Mouse (Mus musculus): ENCODE data around the gene Tspan9. TPM values are rescaled to one million over a fixed set of nuclear protein-coding genes. Genes with fewer than 3 reads are reported as not detected.

Tspan9 gene
- polyA plus RNA-seq, 1 experiment from 2014 or later, result 177 TPM

DNA sequence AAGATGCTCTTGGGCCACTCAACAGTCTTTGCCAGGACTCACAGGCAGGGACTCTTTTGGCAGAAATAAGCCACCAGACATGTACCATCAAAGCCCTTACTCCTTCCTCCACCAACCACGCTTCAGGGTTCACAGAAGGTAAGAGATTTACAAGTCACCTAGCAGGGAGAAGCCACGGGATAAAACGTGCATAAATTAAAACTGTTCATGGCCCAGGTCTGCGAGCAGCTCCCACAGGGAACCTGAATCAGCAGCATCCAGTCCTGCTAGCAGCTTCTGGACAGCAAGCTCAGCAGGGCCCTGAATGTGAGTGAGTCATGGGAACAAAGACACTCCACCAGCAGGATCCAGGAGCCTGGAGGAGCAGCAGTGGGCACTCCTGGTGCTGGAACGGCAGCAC, 7.9 kb downstream of the Tspan9 start:
- Histone ChIP-seq H3K4me3 (replicated peaks; ENCODE audit: low read length) (no peak overlapping the region), H3K36me3 (ENCODE audit: control insufficient read depth, insufficient read depth, low read length) (no peaks in the 10 kb centered on the region), H3K27me3 (ENCODE audit: control insufficient read depth, insufficient read depth, low read length) (no peaks in the 10 kb centered on the region), H3K4me2 (ENCODE audit: low read depth, low read length) (no peak overlapping the region), H3K4me1 (ENCODE audit: control insufficient read depth, insufficient read depth, low read length) (peaks cover 39% of the 10 kb centered on the region), H3K9me3 (replicated peaks; ENCODE audit: control insufficient read depth, low read length) (no peaks in the 10 kb centered on the region), H3K27ac (ENCODE audit: low read length) (peak overlapping the region; percentile 25), H3K9ac (ENCODE audit: low read length) (no peak overlapping the region)
- WGBS, result 56% methylated on average over 5 of the region's 5 CpGs
- ATAC-seq (ENCODE audit: insufficient read depth, low FRiP score), result no peak

DNA sequence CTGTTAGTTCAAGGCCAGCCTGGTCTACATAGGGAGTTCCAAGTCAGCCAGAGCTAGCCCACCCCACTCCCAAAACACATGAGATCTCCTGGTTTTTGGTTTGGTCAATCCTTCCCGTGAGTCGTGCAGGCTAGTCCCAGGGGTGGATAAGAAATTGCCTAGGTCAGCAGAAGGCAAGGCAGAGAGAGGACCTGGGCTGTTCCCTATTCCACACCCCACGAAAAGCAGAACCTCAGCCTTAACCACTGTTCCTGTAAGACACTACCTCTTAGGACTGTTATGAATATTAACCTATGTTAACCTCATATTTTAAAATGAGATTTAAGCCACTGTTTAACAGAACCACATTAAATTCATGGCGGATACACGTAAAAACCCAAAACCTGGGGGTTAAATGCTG, 8.4 kb downstream of the Tspan9 start:
- H3K27ac ChIP-seq (ENCODE audit: low read length), result peak overlapping the region; percentile 82
- peaks cover 39% of the 10 kb centered on the region for H3K4me1 ChIP-seq (ENCODE audit: control insufficient read depth, insufficient read depth, low read length)
- ATAC-seq (ENCODE audit: insufficient read depth, low FRiP score), result no peak
- WGBS, result 76% methylated on average over 5 of the region's 5 CpGs
- no peaks in the 10 kb centered on the region for H3K9me3 ChIP-seq (replicated peaks; ENCODE audit: control insufficient read depth, low read length)
- no peak overlapping the region for H3K4me3 ChIP-seq (replicated peaks; ENCODE audit: low read length)
- H3K27me3 ChIP-seq (ENCODE audit: control insufficient read depth, insufficient read depth, low read length), result no peaks in the 10 kb centered on the region
- no peaks in the 10 kb centered on the region for H3K36me3 ChIP-seq (ENCODE audit: control insufficient read depth, insufficient read depth, low read length)
- no peak overlapping the region for H3K4me2 ChIP-seq (ENCODE audit: low read depth, low read length)
- no peak overlapping the region for H3K9ac ChIP-seq (ENCODE audit: low read length)

DNA sequence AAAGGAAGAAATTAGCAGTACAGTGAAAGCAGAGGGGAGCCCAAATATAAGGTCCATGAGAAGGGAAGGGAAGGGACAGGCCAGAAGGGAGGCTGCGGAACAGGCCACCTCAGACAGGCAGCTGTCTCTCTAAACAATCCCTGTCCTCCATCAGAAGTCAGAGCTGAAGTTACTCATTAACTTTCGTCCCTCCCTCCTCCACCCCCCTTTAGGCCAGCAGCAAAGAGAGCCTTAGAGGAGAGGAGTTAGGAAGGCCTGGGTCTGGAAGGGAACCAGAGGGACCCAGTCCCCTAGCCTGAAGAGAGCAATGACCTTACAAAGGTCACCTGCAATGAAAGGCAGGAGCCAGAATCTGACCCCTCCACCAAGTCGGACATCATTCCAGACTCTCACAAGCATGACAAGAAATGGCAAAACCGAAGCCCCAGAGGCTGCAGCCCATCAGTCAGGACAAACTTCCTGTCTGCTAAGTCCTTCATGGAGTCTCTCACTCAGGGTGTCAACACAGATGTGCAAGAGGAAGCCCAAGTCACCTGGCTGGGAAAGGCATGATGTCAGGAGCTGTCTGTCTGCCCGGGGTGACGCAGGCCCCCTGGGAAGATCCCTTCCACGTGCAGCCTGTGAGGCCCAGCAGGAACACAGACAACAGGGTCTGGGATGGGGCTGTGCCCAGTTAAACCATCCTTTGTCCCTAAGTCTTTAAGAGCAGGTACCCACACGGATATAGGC, 9.0 kb downstream of the Tspan9 start:
- peak overlapping the region; percentile 82 for H3K27ac ChIP-seq (ENCODE audit: low read length)
- 29% methylated on average over 8 of the region's 8 CpGs for WGBS
- no peak overlapping the region for H3K4me3 ChIP-seq (replicated peaks; ENCODE audit: low read length)
- no peak overlapping the region for H3K4me2 ChIP-seq (ENCODE audit: low read depth, low read length)
- peak; percentile 51; the same call in 1 of the 2 replicates for ATAC-seq (ENCODE audit: insufficient read depth, low FRiP score)
- peaks cover 39% of the 10 kb centered on the region for H3K4me1 ChIP-seq (ENCODE audit: control insufficient read depth, insufficient read depth, low read length)
- H3K36me3 ChIP-seq (ENCODE audit: control insufficient read depth, insufficient read depth, low read length), result no peaks in the 10 kb centered on the region
- H3K27me3 ChIP-seq (ENCODE audit: control insufficient read depth, insufficient read depth, low read length), result no peaks in the 10 kb centered on the region
- no peaks in the 10 kb centered on the region for H3K9me3 ChIP-seq (replicated peaks; ENCODE audit: control insufficient read depth, low read length)
- peak overlapping the region; percentile 50 for H3K9ac ChIP-seq (ENCODE audit: low read length)

DNA sequence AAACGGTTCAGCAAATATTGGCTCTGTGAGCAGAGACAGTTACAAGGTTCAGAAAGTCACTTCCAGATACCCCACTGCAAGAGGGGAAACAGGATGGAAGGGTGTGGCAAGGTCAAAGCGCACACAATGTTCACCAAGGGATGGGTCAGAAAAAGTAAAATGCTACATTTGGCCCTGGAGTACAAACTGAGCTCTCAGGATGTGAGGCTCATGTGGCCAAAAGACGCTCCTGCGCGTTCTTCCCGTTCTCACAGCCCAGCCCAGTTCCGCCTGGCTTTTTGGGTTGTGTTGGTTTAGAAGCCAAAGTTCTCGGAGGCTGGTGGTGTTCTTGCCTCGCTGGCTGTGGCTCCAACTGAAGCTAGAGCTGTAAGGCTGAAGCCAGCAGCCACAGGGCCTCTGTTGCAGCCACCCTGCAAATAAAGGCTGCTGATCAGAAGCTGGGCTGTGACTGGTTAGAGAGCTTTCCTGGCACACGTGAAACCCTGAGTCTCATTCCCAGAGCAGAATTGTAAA, 9.7 kb downstream of the Tspan9 start:
- Histone ChIP-seq H3K27me3 (ENCODE audit: control insufficient read depth, insufficient read depth, low read length) (no peaks in the 10 kb centered on the region), H3K4me3 (replicated peaks; ENCODE audit: low read length) (no peak overlapping the region), H3K9me3 (replicated peaks; ENCODE audit: control insufficient read depth, low read length) (no peaks in the 10 kb centered on the region), H3K9ac (ENCODE audit: low read length) (peak overlapping the region; percentile 50), H3K4me2 (ENCODE audit: low read depth, low read length) (no peak overlapping the region), H3K27ac (ENCODE audit: low read length) (peak overlapping the region; percentile 82), H3K36me3 (ENCODE audit: control insufficient read depth, insufficient read depth, low read length) (no peaks in the 10 kb centered on the region), H3K4me1 (ENCODE audit: control insufficient read depth, insufficient read depth, low read length) (peaks cover 39% of the 10 kb centered on the region)
- ATAC-seq (ENCODE audit: insufficient read depth, low FRiP score), result no peak
- 53% methylated on average over 10 of the region's 10 CpGs for WGBS

DNA sequence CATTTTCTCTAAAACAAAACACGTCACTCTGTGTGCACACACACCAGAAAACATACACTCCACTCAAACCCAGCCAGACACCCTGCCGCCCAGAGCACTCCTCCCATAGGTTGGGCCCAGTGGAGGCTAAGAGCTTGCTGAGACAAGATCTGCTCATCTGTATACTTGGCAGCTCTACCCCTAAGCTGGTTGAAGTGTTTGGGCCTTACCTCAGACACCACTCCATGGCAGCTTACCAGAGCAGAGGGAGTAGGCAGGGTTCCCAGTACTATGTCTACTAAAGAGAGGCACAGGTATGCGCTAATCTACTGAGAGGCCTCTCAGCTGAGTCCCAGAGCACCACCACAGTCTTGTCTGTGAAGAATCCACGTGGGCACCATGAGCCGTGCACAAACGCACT, 10.8 kb downstream of the Tspan9 start:
- Histone ChIP-seq H3K9me3 (replicated peaks; ENCODE audit: control insufficient read depth, low read length) (no peaks in the 10 kb centered on the region), H3K9ac (ENCODE audit: low read length) (no peak overlapping the region), H3K27ac (ENCODE audit: low read length) (peak overlapping the region; percentile 61), H3K4me1 (ENCODE audit: control insufficient read depth, insufficient read depth, low read length) (peaks cover 39% of the 10 kb centered on the region), H3K36me3 (ENCODE audit: control insufficient read depth, insufficient read depth, low read length) (no peaks in the 10 kb centered on the region), H3K4me2 (ENCODE audit: low read depth, low read length) (no peak overlapping the region), H3K4me3 (replicated peaks; ENCODE audit: low read length) (no peak overlapping the region), H3K27me3 (ENCODE audit: control insufficient read depth, insufficient read depth, low read length) (no peaks in the 10 kb centered on the region)
- 72% methylated on average over 6 of the region's 6 CpGs for whole genome bisulfite sequencing
- ATAC-seq (ENCODE audit: insufficient read depth, low FRiP score), result peak; percentile 63; the same call in 1 of the 2 replicates

DNA sequence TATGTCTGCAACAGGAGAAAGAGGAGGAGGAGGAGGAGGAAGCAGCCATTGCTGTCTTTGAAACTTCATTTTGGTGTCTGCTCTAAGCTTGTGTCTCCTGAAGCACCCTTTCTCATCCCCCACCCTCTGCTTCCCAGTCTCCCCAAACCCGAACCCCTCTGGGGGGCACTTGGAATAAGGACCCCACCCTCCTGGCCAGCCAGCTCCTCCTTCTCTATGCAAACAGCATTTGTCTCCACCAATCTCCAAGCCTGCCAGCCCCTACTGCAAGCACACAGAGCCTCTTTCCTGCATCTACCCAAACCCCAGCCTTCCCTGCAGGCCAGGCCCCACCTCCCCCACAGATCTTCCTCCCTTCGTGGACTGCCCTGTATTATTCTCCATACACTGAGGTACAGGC, 12.0 kb downstream of the Tspan9 start:
- no peak overlapping the region for H3K27ac ChIP-seq (ENCODE audit: low read length)
- no peaks in the 10 kb centered on the region for H3K9me3 ChIP-seq (replicated peaks; ENCODE audit: control insufficient read depth, low read length)
- peaks cover 36% of the 10 kb centered on the region for H3K4me1 ChIP-seq (ENCODE audit: control insufficient read depth, insufficient read depth, low read length)
- no peaks in the 10 kb centered on the region for H3K27me3 ChIP-seq (ENCODE audit: control insufficient read depth, insufficient read depth, low read length)
- no peaks in the 10 kb centered on the region for H3K36me3 ChIP-seq (ENCODE audit: control insufficient read depth, insufficient read depth, low read length)
- H3K4me2 ChIP-seq (ENCODE audit: low read depth, low read length), result no peak overlapping the region
- 39% methylated on average over 2 of the region's 2 CpGs for WGBS
- H3K9ac ChIP-seq (ENCODE audit: low read length), result no peak overlapping the region
- ATAC-seq (ENCODE audit: insufficient read depth, low FRiP score), result no peak
- no peak overlapping the region for H3K4me3 ChIP-seq (replicated peaks; ENCODE audit: low read length)

DNA sequence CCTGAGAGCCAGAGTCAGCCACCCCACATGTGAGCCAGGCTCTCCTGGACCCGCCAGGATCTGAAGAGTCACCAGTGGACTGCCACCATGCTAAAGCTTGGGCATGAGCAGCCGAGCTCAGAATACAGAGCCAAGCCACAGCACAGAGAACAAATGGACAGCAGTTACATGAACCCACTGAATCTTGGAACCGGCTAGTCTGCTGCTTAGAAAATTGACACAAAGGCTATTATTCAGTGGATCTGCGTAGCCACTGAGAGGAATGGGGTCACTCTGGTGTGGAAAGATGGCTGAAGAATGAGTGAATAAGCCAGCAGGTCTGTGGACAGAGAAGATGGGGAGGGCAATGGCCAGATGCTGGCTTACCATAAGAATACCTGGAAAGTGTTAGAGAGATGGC, 12.7 kb downstream of the Tspan9 start:
- no peak for ATAC-seq (ENCODE audit: insufficient read depth, low FRiP score)
- H3K4me1 ChIP-seq (ENCODE audit: control insufficient read depth, insufficient read depth, low read length), result peaks cover 32% of the 10 kb centered on the region
- H3K9ac ChIP-seq (ENCODE audit: low read length), result no peak overlapping the region
- no peaks in the 10 kb centered on the region for H3K27me3 ChIP-seq (ENCODE audit: control insufficient read depth, insufficient read depth, low read length)
- WGBS, result 78% methylated on average over 4 of the region's 4 CpGs
- no peak overlapping the region for H3K4me3 ChIP-seq (replicated peaks; ENCODE audit: low read length)
- H3K4me2 ChIP-seq (ENCODE audit: low read depth, low read length), result no peak overlapping the region
- H3K27ac ChIP-seq (ENCODE audit: low read length), result no peak overlapping the region
- no peaks in the 10 kb centered on the region for H3K9me3 ChIP-seq (replicated peaks; ENCODE audit: control insufficient read depth, low read length)
- no peaks in the 10 kb centered on the region for H3K36me3 ChIP-seq (ENCODE audit: control insufficient read depth, insufficient read depth, low read length)

DNA sequence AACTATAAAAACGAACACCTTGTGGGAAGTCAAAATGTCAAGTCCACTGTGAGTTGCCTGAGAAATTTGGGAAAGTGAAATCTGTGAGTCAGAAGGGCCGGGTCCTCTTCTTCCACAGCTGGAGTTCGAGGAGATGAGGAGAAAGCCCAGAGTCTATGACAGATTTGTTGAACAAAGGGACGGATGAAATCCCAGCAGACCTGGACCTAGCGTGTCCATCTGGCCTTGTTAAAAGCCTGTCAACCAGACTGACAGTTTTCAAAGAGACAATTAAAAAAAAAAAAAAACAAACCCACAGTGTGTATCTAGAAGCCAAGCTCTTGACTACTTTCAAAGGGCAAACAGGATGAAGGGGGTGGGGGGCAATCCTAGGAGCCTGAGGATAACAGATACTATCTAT, 14.0 kb downstream of the Tspan9 start:
- Histone ChIP-seq H3K36me3 (ENCODE audit: control insufficient read depth, insufficient read depth, low read length) (no peaks in the 10 kb centered on the region), H3K4me2 (ENCODE audit: low read depth, low read length) (no peak overlapping the region), H3K27me3 (ENCODE audit: control insufficient read depth, insufficient read depth, low read length) (no peaks in the 10 kb centered on the region), H3K27ac (ENCODE audit: low read length) (no peak overlapping the region), H3K4me3 (replicated peaks; ENCODE audit: low read length) (no peak overlapping the region), H3K9ac (ENCODE audit: low read length) (no peak overlapping the region), H3K4me1 (ENCODE audit: control insufficient read depth, insufficient read depth, low read length) (peaks cover 31% of the 10 kb centered on the region), H3K9me3 (replicated peaks; ENCODE audit: control insufficient read depth, low read length) (no peaks in the 10 kb centered on the region)
- no peak for ATAC-seq (ENCODE audit: insufficient read depth, low FRiP score)
- WGBS, result 67% methylated on average over 5 of the region's 5 CpGs

DNA sequence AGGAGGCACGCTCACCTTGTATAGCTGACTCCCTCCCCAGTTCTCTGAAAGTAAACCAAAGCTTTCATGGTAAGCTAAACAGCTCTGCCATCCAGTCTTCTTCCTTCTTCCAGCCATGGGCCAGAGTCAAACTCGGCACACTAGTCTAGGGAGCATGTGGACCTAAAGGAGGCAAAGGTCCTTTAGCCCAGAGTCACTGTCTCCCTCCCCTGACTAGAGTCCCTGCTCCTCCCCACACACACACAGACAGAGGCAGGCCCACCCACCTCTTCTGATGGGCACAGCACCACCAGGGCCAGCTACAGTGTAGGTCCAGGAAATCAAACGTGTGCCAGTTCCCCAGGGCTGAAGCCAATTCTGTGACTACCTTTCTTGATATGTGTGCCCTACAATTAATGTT, 16.1 kb downstream of the Tspan9 start:
- no peak for ATAC-seq (ENCODE audit: insufficient read depth, low FRiP score)
- no peak overlapping the region for H3K27ac ChIP-seq (ENCODE audit: low read length)
- no peaks in the 10 kb centered on the region for H3K9me3 ChIP-seq (replicated peaks; ENCODE audit: control insufficient read depth, low read length)
- H3K4me1 ChIP-seq (ENCODE audit: control insufficient read depth, insufficient read depth, low read length), result peaks cover 21% of the 10 kb centered on the region; the same call in 1 of the 2 replicates
- no peak overlapping the region for H3K4me3 ChIP-seq (replicated peaks; ENCODE audit: low read length)
- H3K9ac ChIP-seq (ENCODE audit: low read length), result no peak overlapping the region
- H3K36me3 ChIP-seq (ENCODE audit: control insufficient read depth, insufficient read depth, low read length), result no peaks in the 10 kb centered on the region
- WGBS, result 69% methylated on average over 3 of the region's 3 CpGs
- no peaks in the 10 kb centered on the region for H3K27me3 ChIP-seq (ENCODE audit: control insufficient read depth, insufficient read depth, low read length)
- H3K4me2 ChIP-seq (ENCODE audit: low read depth, low read length), result no peak overlapping the region
